Mouse (Mus musculus): Measurements from ENCODE around the gene H60b.
"Not testable (repeated sequence)": the region's sequence is repeated elsewhere in the genome, so short reads cannot be mapped to it uniquely, and the experiment has no call there.

Gene H60b

DNA sequence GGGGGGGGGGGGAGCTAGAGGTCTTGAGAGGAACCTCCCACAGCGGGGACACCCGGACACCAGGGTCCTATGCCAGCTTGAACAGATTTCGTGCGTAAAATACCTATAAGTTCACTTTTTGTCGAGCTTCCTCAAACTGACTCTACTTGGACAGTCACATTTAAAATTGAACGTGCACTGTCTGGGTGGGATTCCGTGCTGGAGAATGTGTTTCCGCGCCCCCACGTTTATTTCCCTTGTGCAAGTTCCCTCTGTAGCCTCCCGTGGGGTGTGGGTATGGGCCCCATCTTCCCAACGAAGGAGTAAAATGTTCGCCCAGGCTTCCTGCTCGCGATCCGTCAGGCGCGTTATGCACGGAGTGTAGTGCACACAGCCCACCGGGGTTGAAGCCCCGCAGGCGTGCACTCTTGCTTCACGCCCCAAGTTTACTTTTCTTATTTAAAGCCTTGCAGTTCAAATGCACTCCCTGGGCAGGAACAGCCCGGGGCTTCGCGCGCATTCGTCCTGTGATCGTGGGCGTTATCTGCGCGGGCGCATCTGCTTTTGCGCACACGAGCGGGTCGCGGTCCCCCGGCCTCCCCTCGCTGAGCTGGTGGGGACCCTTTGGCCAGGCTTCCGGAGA, 115.4 kb downstream of the H60b start:
- DNase-seq (ENCODE audit: low spot score in 2 of 2) = no peak

GRCm38 (mm10) chr10:22274445-22275057, 116.2 kb downstream of the H60b start:
- no peak for DNase-seq (ENCODE audit: low spot score in 2 of 2)

GRCm38 (mm10) chr10:22278468-22278867, 120.1 kb downstream of the H60b start:
- DNase-seq (ENCODE audit: low spot score in 2 of 2) = not testable (repeated sequence)

GRCm38 (mm10) chr10:22282816-22283215, 124.4 kb downstream of the H60b start:
- no peak for DNase-seq (ENCODE audit: low spot score in 2 of 2)

GRCm38 (mm10) chr10:22295676-22296075, 137.3 kb downstream of the H60b start:
- DNase-seq (ENCODE audit: low spot score in 2 of 2) = no peak

- DNase-seq (ENCODE audit: low spot score in 2 of 2) = no peak
Observed at GRCm38 (mm10) chr10:22297033-22297762, 138.8 kb downstream of the H60b start.

DNA sequence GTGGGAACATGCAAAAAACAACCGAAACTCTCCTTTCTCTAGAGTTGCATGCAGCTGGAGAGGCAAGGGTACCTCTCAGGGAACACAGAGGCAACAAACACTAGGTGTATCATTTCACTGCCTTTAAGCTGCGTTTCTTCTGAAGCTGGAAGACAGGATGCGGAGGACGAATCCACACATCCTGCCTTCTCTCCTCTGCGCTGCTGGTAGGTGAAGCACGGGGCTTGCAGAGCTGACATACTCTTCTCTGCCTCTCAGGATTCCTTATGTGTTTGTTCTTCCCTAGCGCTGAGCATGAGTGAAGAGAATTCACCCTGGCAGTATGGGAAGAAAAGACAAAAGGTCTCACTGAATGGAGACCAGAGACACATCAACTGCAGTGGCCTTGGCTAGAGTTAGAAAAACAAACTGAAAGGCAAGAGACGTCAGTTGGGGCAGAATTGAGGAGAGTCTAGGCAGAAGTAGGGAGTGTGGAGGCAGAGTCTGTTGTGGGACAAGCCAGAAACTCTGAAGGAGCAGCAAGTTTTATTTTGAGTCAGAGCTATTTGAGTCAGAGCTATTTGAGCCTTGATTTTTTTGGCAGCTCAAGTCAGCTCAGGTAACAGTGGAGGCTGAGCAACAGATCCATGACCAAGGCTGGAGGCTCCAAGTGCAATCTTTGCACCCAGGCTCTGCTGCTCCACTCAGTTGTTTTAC, 139.5 kb downstream of the H60b start:
- DNase-seq (ENCODE audit: low spot score in 2 of 2) = no peak

DNA sequence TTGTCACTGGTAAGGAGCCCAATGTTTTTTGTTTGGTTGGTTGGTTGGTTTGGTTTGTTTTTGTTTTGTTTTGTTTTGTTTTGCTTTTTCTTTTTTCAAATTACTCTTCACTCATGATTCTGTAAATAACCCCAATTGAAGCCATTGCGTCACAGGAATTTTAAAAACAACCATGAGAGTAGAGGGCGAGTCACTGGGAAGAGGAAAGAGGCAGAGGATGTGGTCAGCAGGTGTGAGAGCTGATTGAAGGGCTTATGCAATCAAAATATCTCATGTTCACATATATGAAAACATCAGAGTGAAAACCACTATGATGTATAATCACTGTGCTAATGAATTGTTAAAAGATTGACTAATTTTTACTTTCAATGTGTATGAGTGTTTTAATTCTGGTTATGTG, 140.9 kb downstream of the H60b start:
- DNase-seq (ENCODE audit: low spot score in 2 of 2) = no peak

DNA sequence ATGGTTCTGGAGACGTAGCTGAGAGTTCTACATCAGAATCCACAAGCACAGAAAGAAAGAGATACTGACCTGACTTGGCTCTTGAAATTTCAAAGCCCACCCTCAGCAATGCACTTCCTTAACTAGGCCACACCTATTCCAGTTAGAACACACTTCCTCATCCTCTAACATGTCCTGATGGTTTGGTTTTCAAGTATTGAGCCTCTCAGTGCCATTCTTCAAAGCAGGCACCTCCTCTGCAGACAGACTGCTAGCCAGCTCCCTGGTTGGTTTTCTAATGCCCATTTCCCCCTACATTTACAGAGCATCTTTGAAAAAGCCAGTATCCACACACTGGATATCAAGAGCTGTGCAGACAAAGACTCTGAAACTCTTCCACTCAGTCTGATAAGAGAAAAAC, 143.3 kb downstream of the H60b start:
- no peak for DNase-seq (ENCODE audit: low spot score in 2 of 2)

DNA sequence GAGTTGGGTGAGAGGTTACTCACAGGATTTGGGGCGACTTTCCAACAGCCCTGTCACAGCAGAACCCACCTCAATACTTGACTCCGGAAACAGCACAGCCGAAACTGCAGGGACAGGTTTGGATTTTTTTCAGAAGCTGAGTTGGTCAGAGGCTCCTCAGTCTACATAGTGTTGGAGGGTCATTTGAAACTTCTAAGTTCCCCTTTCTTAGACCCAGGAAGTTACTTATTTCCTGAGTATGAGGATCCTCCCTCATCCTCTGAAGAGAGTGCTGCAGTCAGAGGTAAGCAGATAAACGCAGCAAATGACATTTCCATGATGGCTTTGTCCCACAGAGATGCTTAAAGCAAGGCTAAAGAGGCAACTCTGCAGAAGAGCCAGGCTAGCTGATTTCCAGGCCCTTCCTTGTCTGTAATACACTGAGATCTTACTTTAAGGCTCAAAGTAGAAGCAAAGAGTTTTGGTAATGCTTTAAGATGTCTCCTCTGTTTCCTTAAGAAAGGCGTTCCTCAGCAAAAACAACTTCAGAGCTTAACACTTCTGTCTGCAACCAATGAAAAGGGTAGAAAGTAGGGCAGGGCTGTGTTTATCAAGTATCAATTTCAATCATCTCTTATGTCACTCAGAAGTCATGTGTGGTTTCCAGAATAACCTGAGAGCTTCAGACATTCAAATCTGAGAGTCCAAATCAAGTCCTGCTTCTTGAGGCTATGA, 144.1 kb downstream of the H60b start:
- no peak for DNase-seq (ENCODE audit: low spot score in 2 of 2)

GRCm38 (mm10) chr10:22303736-22304135, 145.3 kb downstream of the H60b start:
- DNase-seq (ENCODE audit: low spot score in 2 of 2) = no peak

DNA sequence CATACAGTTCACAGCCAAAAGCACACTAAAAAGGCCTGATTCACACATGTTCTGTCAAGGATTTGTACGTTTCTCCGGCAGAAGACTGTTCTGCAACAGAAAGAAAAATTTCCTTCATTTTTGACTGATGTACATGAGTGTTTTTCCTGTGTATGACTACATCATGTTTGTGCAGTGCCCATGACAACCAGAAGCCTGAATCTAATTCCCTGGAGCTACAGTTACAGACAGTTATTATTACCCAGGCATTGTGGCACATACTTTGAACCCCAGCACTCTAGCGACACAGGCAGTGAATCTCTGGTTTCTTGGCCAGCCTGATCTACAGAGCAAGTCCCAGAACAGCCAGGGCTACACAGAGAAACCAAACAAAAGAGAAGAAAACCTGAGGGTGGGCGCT, 147.4 kb downstream of the H60b start:
- DNase-seq (ENCODE audit: low spot score in 2 of 2) = no peak

- DNase-seq (ENCODE audit: low spot score in 2 of 2) = peak in 1 of 2 experiments; percentile 8
Observed at GRCm38 (mm10) chr10:22306452-22306851, 148.1 kb downstream of the H60b start.

- DNase-seq (ENCODE audit: low spot score in 2 of 2) = no peak
Observed at GRCm38 (mm10) chr10:22308221-22308620, 149.8 kb downstream of the H60b start.

DNA sequence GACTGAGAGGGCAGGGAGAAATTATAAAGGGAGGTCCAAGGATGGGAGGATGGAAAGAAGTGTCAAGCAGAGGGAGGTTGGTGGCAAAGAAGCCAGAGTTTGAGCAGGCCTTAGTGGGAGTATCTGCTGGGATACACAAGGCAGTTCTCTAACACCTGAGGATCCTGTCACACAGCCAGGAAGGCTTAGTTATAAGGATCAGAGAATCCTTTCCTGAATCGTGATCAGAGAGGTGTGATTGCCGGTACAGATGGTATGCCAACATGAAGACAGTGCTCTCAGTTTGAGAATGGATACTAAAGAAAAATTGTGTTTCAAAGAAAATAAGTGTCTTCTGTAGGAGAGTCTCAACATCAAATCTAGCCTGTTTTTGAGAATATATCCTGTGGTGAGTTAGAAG, 164.5 kb downstream of the H60b start:
- DNase-seq (ENCODE audit: low spot score in 2 of 2) = no peak

Measured in spleen, postnatal 14 days (tissue).